Mouse (Mus musculus): ENCODE results near the gene Trim65. TPM values are rescaled to one million over a fixed set of nuclear protein-coding genes. Genes with fewer than 3 reads are reported as not detected.
A peak's percentile ranks its signal among the peaks of the same experiment; 100 is the strongest.
"Not testable (repeated sequence)": the region's sequence is repeated elsewhere in the genome, so short reads cannot be mapped to it uniquely, and the experiment has no call there.

Gene Trim65
- polyA plus RNA-seq, 1 experiment from 2014 or later = 5.5 TPM

- DNase-seq (ENCODE audit: low spot score) (no peak), ATAC-seq (replicated peaks; ENCODE audit: low FRiP score, low TSS enrichment, low read depth) (no peak)
- Histone ChIP-seq H3K27me3 (replicated peaks; ENCODE audit: control insufficient read depth, insufficient read depth, low read length) (no peaks in the 10 kb centered on the region), H3K9me3 (ENCODE audit: control insufficient read depth, low read length) (0 out of 2 replicates have a peak, but pooled peaks cover 3% of the 10 kb centered on the region), H3K9ac (ENCODE audit: low read length) (no peak overlapping the region), H3K36me3 (ENCODE audit: control insufficient read depth, insufficient read depth, low read length) (no peaks in the 10 kb centered on the region), H3K27ac (ENCODE audit: low read depth) (no peak overlapping the region; the same call in 1 of the 2 replicates), H3K4me3 (ENCODE audit: low read depth, low read length) (no peak overlapping the region), H3K4me1 (replicated peaks; ENCODE audit: control insufficient read depth, insufficient read depth, low read length) (0 out of 2 replicates have a peak, but pooled peaks cover 8% of the 10 kb centered on the region), H3K4me2 (ENCODE audit: low read length) (no peak overlapping the region)
- WGBS = 37% methylated on average over 16 of the region's 16 CpGs
Observed at GRCm38 (mm10) chr11:116093771-116094565, 37.0 kb downstream of the Trim65 start.

- not testable (repeated sequence) for H3K4me2 ChIP-seq (ENCODE audit: low read length); H3K9ac ChIP-seq (ENCODE audit: low read length); ATAC-seq (replicated peaks; ENCODE audit: low FRiP score, low TSS enrichment, low read depth); H3K4me3 ChIP-seq (ENCODE audit: low read depth, low read length); H3K9me3 ChIP-seq (ENCODE audit: control insufficient read depth, low read length); H3K4me1 ChIP-seq (replicated peaks; ENCODE audit: control insufficient read depth, insufficient read depth, low read length); H3K36me3 ChIP-seq (ENCODE audit: control insufficient read depth, insufficient read depth, low read length); H3K27me3 ChIP-seq (replicated peaks; ENCODE audit: control insufficient read depth, insufficient read depth, low read length); H3K27ac ChIP-seq (ENCODE audit: low read depth); DNase-seq (ENCODE audit: low spot score)
- 88% methylated on average over 6 of the region's 6 CpGs for WGBS
Observed at GRCm38 (mm10) chr11:116092959-116093358, 38.0 kb downstream of the Trim65 start.

GRCm38 (mm10) chr11:116091591-116091990, 39.3 kb downstream of the Trim65 start:
- no peak for ATAC-seq (replicated peaks; ENCODE audit: low FRiP score, low TSS enrichment, low read depth)
- no peak overlapping the region for H3K27ac ChIP-seq (ENCODE audit: low read depth)
- H3K36me3 ChIP-seq (ENCODE audit: control insufficient read depth, insufficient read depth, low read length) = no peaks in the 10 kb centered on the region
- H3K27me3 ChIP-seq (replicated peaks; ENCODE audit: control insufficient read depth, insufficient read depth, low read length) = no peaks in the 10 kb centered on the region
- peaks cover 10% of the 10 kb centered on the region; the same call in 1 of the 2 replicates for H3K4me1 ChIP-seq (replicated peaks; ENCODE audit: control insufficient read depth, insufficient read depth, low read length)
- no peak overlapping the region for H3K9ac ChIP-seq (ENCODE audit: low read length)
- H3K9me3 ChIP-seq (ENCODE audit: control insufficient read depth, low read length) = 0 out of 2 replicates have a peak, but pooled peaks cover under 1% of the 10 kb centered on the region
- H3K4me3 ChIP-seq (ENCODE audit: low read depth, low read length) = no peak overlapping the region
- 88% methylated on average over 6 of the region's 6 CpGs for WGBS
- no peak for DNase-seq (ENCODE audit: low spot score)
- no peak overlapping the region for H3K4me2 ChIP-seq (ENCODE audit: low read length)

DNA sequence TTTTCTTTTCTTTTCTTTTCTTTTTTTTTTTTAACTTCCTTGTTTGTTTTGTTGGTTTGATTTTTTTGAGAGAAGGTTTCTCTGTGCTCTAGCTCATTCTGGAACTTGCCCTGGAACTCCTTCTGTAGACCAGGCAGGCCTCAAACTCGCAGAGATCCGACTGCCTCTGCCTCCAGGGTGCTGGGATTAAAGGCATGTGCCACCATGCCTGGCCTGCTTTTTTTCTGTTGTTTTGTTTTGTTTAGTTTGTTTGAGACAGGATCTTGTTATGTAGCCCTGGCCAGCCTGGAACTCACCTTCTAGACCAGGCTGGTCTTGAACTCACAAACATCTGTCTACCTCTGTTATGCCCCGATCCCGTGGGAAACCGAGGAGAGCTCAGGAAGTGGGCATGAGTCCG, 41.4 kb downstream of the Trim65 start:
- Histone ChIP-seq H3K36me3 (ENCODE audit: control insufficient read depth, insufficient read depth, low read length) (0 out of 2 replicates have a peak, but pooled peaks cover 1% of the 10 kb centered on the region), H3K4me2 (ENCODE audit: low read length) (no peak overlapping the region), H3K4me1 (replicated peaks; ENCODE audit: control insufficient read depth, insufficient read depth, low read length) (peaks cover 17% of the 10 kb centered on the region), H3K4me3 (ENCODE audit: low read depth, low read length) (no peak overlapping the region), H3K27me3 (replicated peaks; ENCODE audit: control insufficient read depth, insufficient read depth, low read length) (no peaks in the 10 kb centered on the region), H3K9ac (ENCODE audit: low read length) (no peak overlapping the region), H3K27ac (ENCODE audit: low read depth) (no peak overlapping the region), H3K9me3 (ENCODE audit: control insufficient read depth, low read length) (no peaks in the 10 kb centered on the region)
- WGBS = 89% methylated on average over 6 of the region's 6 CpGs
- DNase-seq (ENCODE audit: low spot score) (no peak), ATAC-seq (replicated peaks; ENCODE audit: low FRiP score, low TSS enrichment, low read depth) (no peak)

DNA sequence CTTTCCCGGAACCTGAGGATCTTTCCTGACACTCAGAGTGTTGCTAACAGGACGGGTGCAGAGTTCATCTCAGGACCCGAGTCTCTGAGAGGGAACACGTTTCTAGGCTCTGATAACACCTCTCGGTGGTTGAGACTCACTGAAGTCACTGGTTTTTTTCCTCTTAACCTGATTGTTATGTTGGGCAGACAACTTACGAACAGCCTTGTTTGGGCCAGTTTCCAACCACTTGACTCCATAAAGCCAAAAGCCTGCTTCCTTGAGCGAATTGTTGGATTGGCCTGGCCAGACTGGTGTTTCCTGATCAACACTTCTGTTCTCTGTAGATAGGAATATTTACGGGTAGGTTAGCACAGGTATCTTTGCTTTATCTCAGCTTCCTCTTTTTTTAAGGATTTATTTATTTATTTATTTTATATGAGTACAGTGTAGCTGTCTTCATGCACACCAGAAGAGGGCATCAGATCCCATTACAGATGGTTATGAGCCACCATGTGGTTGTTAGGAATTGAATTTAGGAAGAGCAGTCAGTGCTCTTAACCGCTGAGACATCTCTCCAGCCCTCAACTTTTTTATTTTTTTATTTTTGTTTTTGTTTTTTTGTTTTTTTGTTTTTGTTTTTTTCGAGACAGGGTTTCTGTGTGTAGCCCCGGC, 42.1 kb downstream of the Trim65 start:
- H3K27ac ChIP-seq (ENCODE audit: low read depth) = no peak overlapping the region
- H3K4me3 ChIP-seq (ENCODE audit: low read depth, low read length) = no peak overlapping the region
- peaks cover 4% of the 10 kb centered on the region for H3K36me3 ChIP-seq (ENCODE audit: control insufficient read depth, insufficient read depth, low read length)
- peaks cover 14% of the 10 kb centered on the region for H3K4me1 ChIP-seq (replicated peaks; ENCODE audit: control insufficient read depth, insufficient read depth, low read length)
- DNase-seq (ENCODE audit: low spot score) (no peak), ATAC-seq (replicated peaks; ENCODE audit: low FRiP score, low TSS enrichment, low read depth) (no peak)
- H3K4me2 ChIP-seq (ENCODE audit: low read length) = no peak overlapping the region
- no peaks in the 10 kb centered on the region for H3K27me3 ChIP-seq (replicated peaks; ENCODE audit: control insufficient read depth, insufficient read depth, low read length)
- H3K9ac ChIP-seq (ENCODE audit: low read length) = no peak overlapping the region
- 81% methylated on average over 11 of the region's 11 CpGs for WGBS
- H3K9me3 ChIP-seq (ENCODE audit: control insufficient read depth, low read length) = no peaks in the 10 kb centered on the region

DNA sequence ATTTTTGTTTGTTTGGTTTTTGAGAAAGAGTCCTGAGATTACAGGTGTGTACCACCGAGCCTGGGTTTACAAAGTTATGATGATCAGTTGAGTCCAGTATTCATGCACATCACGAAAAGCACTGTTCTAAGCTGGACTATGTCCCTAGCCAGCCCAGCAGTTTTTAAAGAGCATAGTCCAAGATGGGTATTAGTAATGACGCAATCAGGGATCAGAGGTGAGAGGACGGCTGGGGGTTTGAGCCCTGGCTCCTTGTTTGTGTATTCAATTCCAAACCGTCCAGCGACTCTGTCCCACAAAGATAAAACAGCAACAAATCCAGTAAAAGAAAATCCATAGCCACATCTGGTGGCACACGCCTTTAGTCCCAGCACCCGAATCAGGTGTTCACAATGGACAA, 42.7 kb downstream of the Trim65 start:
- 80% methylated on average over 8 of the region's 8 CpGs for WGBS
- Histone ChIP-seq H3K4me1 (replicated peaks; ENCODE audit: control insufficient read depth, insufficient read depth, low read length) (peaks cover 13% of the 10 kb centered on the region), H3K27ac (ENCODE audit: low read depth) (no peak overlapping the region), H3K4me3 (ENCODE audit: low read depth, low read length) (no peak overlapping the region), H3K9ac (ENCODE audit: low read length) (no peak overlapping the region), H3K36me3 (ENCODE audit: control insufficient read depth, insufficient read depth, low read length) (peaks cover 10% of the 10 kb centered on the region), H3K27me3 (replicated peaks; ENCODE audit: control insufficient read depth, insufficient read depth, low read length) (no peaks in the 10 kb centered on the region), H3K4me2 (ENCODE audit: low read length) (peak overlapping the region; percentile 65), H3K9me3 (ENCODE audit: control insufficient read depth, low read length) (no peaks in the 10 kb centered on the region)
- ATAC-seq (replicated peaks; ENCODE audit: low FRiP score, low TSS enrichment, low read depth) = no peak
- DNase-seq (ENCODE audit: low spot score) = no peak

GRCm38 (mm10) chr11:116087194-116088130, 43.5 kb downstream of the Trim65 start:
- WGBS = 3% methylated on average over 31 of the region's 31 CpGs
- H3K36me3 ChIP-seq (ENCODE audit: control insufficient read depth, insufficient read depth, low read length) = peaks cover 16% of the 10 kb centered on the region
- peak overlapping the region; percentile 54 for H3K4me3 ChIP-seq (ENCODE audit: low read depth, low read length)
- ATAC-seq (replicated peaks; ENCODE audit: low FRiP score, low TSS enrichment, low read depth) (peak; percentile 79), DNase-seq (ENCODE audit: low spot score) (peak; percentile 94)
- no peaks in the 10 kb centered on the region for H3K27me3 ChIP-seq (replicated peaks; ENCODE audit: control insufficient read depth, insufficient read depth, low read length)
- peak overlapping the region; percentile 44 for H3K9ac ChIP-seq (ENCODE audit: low read length)
- H3K4me1 ChIP-seq (replicated peaks; ENCODE audit: control insufficient read depth, insufficient read depth, low read length) = peaks cover 13% of the 10 kb centered on the region
- H3K4me2 ChIP-seq (ENCODE audit: low read length) = peak overlapping the region; percentile 65
- peak overlapping the region; percentile 82 for H3K27ac ChIP-seq (ENCODE audit: low read depth)
- no peaks in the 10 kb centered on the region for H3K9me3 ChIP-seq (ENCODE audit: control insufficient read depth, low read length)
